Mouse (Mus musculus) limb, embryonic 10.5 days (tissue): Measurements from ENCODE around the gene Efcab7. TPM values are rescaled to one million over a fixed set of nuclear protein-coding genes. Genes with fewer than 3 reads are reported as not detected.

Experiments
- DNase-seq: peaks from one replicate; pipeline ENCODE4 v3.0.0-alpha.2; 2017; ENCODE audit warnings: low spot score
- H3K27ac ChIP-seq: fragments of 300-500 bp; sonication (generic); 2 replicates; pipeline ENCODE4 v1.5.1; 2016; ENCODE audit warnings: mild to moderate bottlenecking
- H3K27me3 ChIP-seq: fragments of 300-500 bp; sonication (generic); 2 replicates; pipeline ENCODE4 v1.6.1; 2016; ENCODE audit warnings: low read depth, mild to moderate bottlenecking; ENCODE audit not compliant: poor library complexity, severe bottlenecking
- H3K36me3 ChIP-seq: fragments of 300-500 bp; sonication (generic); 2 replicates; pipeline ENCODE4 v1.6.1; 2016; ENCODE audit warnings: mild to moderate bottlenecking, moderate library complexity
- H3K4me1 ChIP-seq: fragments of 300-500 bp; sonication (generic); 2 replicates; pipeline ENCODE4 v1.6.1; 2016
- H3K4me3 ChIP-seq: fragments of 300-500 bp; sonication (generic); 2 replicates; pipeline ENCODE4 v1.5.1; 2016; ENCODE audit warnings: mild to moderate bottlenecking, moderate library complexity
- H3K9me3 ChIP-seq: fragments of 300-500 bp; sonication (generic); replicated peaks from 2 replicates; pipeline ENCODE4 v1.6.1; 2016; ENCODE audit warnings: mild to moderate bottlenecking
- WGBS: fragments of 180-500 bp; shearing (Covaris S2); methylation state at CpG from one replicate; pipeline ENCODE4 v1.1.7; 2016; 5-methylcytosine and 5-hydroxymethylcytosine counted together
- polyA plus RNA-seq: library from polyadenylated mRNA; unstranded; fragments of >200 nt; fragmentation: Nextera tagmentation; extraction: Ambion mirVana; gene quantifications from 2 replicates; pipeline ENCODE4 v1.2.1, GENCODE M21; 2016

Gene Efcab7
- polyA plus RNA-seq, 1 experiment from 2014 or later: 23.1 TPM

- WGBS: 89% methylated on average over 1 of the region's 1 CpGs
- Histone ChIP-seq H3K9me3 (no peaks in the 10 kb centered on the region), H3K36me3 (no peaks in the 10 kb centered on the region), H3K27me3 (no peaks in the 10 kb centered on the region), H3K4me3 (no peak overlapping the region), H3K4me1 (no peaks in the 10 kb centered on the region), H3K27ac (no peak overlapping the region)
- DNase-seq: no peak
These were observed 118.9 kb downstream of the Efcab7 start for GRCm38 (mm10) chr4:99947896-99948295.

GRCm38 (mm10) chr4:99953904-99954303 is 124.9 kb downstream of the Efcab7 start:
- H3K9me3 ChIP-seq: no peaks in the 10 kb centered on the region
- DNase-seq: no peak
- WGBS: 96% methylated on average over 2 of the region's 2 CpGs
- H3K4me1 ChIP-seq: peaks cover 6% of the 10 kb centered on the region; the same call in 1 of the 2 replicates
- H3K36me3 ChIP-seq: no peaks in the 10 kb centered on the region
- H3K4me3 ChIP-seq: no peak overlapping the region
- no peak overlapping the region for H3K27ac ChIP-seq
- no peaks in the 10 kb centered on the region for H3K27me3 ChIP-seq

- 88% methylated on average over 10 of the region's 10 CpGs for WGBS
- no peaks in the 10 kb centered on the region for H3K27me3 ChIP-seq
- H3K4me1 ChIP-seq: peaks cover 6% of the 10 kb centered on the region; the same call in 1 of the 2 replicates
- H3K27ac ChIP-seq: peak overlapping the region; percentile 11; the same call in 1 of the 2 replicates
- no peak overlapping the region for H3K4me3 ChIP-seq
- DNase-seq: no peak
- no peaks in the 10 kb centered on the region for H3K36me3 ChIP-seq
- no peaks in the 10 kb centered on the region for H3K9me3 ChIP-seq
These were observed 126.4 kb downstream of the Efcab7 start for GRCm38 (mm10) chr4:99955396-99955795.

GRCm38 (mm10) chr4:99957186-99957585 is 128.2 kb downstream of the Efcab7 start:
- H3K9me3 ChIP-seq: no peaks in the 10 kb centered on the region
- DNase-seq: no peak
- H3K36me3 ChIP-seq: no peaks in the 10 kb centered on the region
- no peak overlapping the region for H3K27ac ChIP-seq
- H3K4me1 ChIP-seq: peaks cover 6% of the 10 kb centered on the region; the same call in 1 of the 2 replicates
- H3K4me3 ChIP-seq: no peak overlapping the region
- 95% methylated on average over 4 of the region's 4 CpGs for WGBS
- no peaks in the 10 kb centered on the region for H3K27me3 ChIP-seq

DNA sequence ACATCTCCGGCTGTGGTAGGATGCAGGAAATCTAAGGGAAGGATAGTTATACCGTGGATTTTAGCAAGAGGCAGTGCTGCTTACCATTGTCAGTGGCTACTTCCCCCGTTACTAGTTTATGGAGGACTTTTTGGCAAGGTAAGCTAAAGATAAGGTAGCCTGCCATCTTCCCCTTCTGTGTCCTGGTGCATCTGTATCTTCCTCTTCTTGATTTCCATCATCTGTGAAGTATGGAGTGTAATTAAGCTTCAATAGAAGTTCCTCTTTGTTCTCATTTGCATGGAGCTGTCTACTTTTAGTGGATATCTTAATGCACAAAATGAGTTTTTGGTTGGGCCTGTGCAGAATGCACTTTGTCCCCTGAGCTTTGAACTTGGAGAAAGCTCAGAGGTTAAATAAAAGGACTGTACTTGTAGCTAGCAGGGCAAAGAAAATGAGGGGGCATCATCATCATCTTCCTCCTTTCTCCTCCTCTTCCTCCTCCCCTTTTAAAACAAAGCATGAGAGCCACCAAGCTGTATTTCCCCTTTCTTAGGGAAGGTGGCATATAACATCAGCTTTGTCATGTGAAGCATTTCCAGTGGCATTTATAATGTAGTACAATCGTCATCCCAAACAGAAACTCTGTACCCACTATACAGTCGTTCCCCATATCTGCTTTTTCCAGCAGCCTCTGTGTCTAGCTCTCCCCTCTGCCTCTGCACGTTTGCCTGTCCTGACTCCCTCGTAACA is 129.3 kb downstream of the Efcab7 start:
- Histone ChIP-seq H3K4me3 (no peak overlapping the region), H3K27me3 (no peaks in the 10 kb centered on the region), H3K36me3 (no peaks in the 10 kb centered on the region), H3K27ac (no peak overlapping the region), H3K4me1 (peaks cover 6% of the 10 kb centered on the region; the same call in 1 of the 2 replicates), H3K9me3 (no peaks in the 10 kb centered on the region)
- 83% methylated on average over 7 of the region's 7 CpGs for WGBS
- DNase-seq: no peak

DNA sequence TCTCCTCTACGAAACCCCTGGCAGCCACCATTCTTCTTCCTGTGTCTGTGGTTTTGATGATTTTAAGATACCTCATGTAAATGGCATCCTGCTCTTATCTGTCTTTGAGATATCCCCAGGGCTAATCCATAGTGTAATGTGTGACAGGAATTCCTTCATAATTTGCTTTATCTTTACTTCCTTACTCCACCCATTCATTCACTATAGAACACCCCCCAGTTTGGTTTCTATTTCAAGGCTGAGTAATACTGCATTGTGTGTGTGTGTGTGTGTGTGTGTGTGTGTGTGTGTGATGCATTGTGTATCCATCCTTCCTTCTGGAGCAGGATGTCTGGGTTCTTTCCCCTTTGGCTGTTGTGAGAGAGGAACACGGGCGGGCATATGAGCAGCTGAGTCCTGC is 130.3 kb downstream of the Efcab7 start:
- no peak for DNase-seq
- H3K4me1 ChIP-seq: peaks cover 6% of the 10 kb centered on the region; the same call in 1 of the 2 replicates
- no peaks in the 10 kb centered on the region for H3K9me3 ChIP-seq
- no peaks in the 10 kb centered on the region for H3K27me3 ChIP-seq
- H3K4me3 ChIP-seq: no peak overlapping the region
- H3K36me3 ChIP-seq: peaks cover 8% of the 10 kb centered on the region; the same call in 1 of the 2 replicates
- WGBS: 87% methylated on average over 3 of the region's 3 CpGs
- H3K27ac ChIP-seq: no peak overlapping the region

Other genes starting within 250 kb of the Efcab7 start
- gene Foxd3, start 172.9 kb upstream of the Efcab7 start, polyA plus RNA-seq: 0.06 and 0.08 TPM in 2 replicates
- gene Alg6, start 113.5 kb upstream of the Efcab7 start, polyA plus RNA-seq: 18.5 and 19.0 TPM in 2 replicates
- gene Pgm1, start 100.2 kb downstream of the Efcab7 start, polyA plus RNA-seq: 54.9 and 62.4 TPM in 2 replicates
- gene Itgb3bp, start 100.6 kb downstream of the Efcab7 start, polyA plus RNA-seq: 50.0 and 52.6 TPM in 2 replicates